Mouse (Mus musculus): Measurements from ENCODE around the gene Gtsf2.

DNA sequence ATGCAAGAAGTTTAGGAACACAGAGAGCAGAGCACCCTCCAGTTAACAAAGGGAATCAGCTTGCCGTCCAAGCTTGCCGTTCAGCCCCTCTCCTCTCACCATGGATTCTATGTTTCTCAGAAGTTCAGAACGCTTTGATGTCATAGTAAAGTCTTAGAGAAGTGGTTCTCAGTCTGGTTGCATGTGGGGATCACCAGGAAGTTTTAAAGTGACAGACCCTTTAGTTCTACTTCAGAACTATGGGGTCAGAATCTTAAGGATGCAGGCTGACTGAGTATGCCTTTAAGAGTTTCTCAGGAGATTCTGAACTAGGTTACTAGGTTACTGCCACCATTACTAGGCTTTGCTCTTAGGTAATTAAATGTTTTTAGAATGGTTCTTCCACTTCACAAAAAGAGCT, at the start of gene Gtsf2:
- TF ChIP-seq EP300 (IDR thresholded peaks at IDR 0.05; ENCODE audit: insufficient read depth, low read depth, low read length) (no peak), CTCF (IDR thresholded peaks at IDR 0.05; ENCODE audit: low read depth, low read length) (no peak)

Data from ES-Bruce4 (cell line).